Mouse (Mus musculus) left cerebral cortex, postnatal 25 days (tissue): ENCODE data around the gene Myo9b. TPM values are rescaled to one million over a fixed set of nuclear protein-coding genes. Genes with fewer than 3 reads are reported as not detected.
A peak's percentile ranks its signal among the peaks of the same experiment; 100 is the strongest.
"Not testable (repeated sequence)": the region's sequence is repeated elsewhere in the genome, so short reads cannot be mapped to it uniquely, and the experiment has no call there.

Source experiments
- DNase-seq, 2 experiments: peaks; one replicate each; pipeline ENCODE4 v3.0.0; 2022; ENCODE audit warnings: low spot score in 2 of 2, mixed read lengths in 1 of 2
- intact Hi-C: fragments of 180-260 bp; cut with DNase I; formaldehyde crosslinking; loops from one replicate; pipeline ENCODE4 v1.15.1; 2025
- total RNA-seq, 2 experiments: library from RNA; stranded (reverse); gene quantifications; 2 replicates each; pipeline ENCODE4 v1.2.3; 2021

The Myo9b gene
- total RNA-seq, result 10 to 100 TPM; 27.7 to 32.4 TPM

GRCm38 (mm10) chr8:71272286-71273150 lies at the start of gene Myo9b, which contains the start of gene Haus8:
TSS of gene Myo9b (plus strand) at chr8:71272714.
TSS of gene Haus8 (minus strand) at chr8:71272934.
- peak; percentile 97 to 98 for DNase-seq
- intact Hi-C loops, result loop anchor here (2.0 to 5.0 kb wide), 2 partner anchors 94 to 375 kb away; partner anchors contain the start of genes Rpl18a and Use1

GRCm38 (mm10) chr8:71224560-71224959 lies 48.0 kb upstream of the Myo9b start:
- no peak for DNase-seq
- intact Hi-C loops, result no loop called here

- intact Hi-C loops, result no loop called here
- no peak for DNase-seq
These were observed 29.8 kb upstream of the Myo9b start for GRCm38 (mm10) chr8:71242757-71243156.

- intact Hi-C loops, result no loop called here
- no peak for DNase-seq
These were observed 24.3 kb upstream of the Myo9b start for GRCm38 (mm10) chr8:71248203-71248602.

DNA sequence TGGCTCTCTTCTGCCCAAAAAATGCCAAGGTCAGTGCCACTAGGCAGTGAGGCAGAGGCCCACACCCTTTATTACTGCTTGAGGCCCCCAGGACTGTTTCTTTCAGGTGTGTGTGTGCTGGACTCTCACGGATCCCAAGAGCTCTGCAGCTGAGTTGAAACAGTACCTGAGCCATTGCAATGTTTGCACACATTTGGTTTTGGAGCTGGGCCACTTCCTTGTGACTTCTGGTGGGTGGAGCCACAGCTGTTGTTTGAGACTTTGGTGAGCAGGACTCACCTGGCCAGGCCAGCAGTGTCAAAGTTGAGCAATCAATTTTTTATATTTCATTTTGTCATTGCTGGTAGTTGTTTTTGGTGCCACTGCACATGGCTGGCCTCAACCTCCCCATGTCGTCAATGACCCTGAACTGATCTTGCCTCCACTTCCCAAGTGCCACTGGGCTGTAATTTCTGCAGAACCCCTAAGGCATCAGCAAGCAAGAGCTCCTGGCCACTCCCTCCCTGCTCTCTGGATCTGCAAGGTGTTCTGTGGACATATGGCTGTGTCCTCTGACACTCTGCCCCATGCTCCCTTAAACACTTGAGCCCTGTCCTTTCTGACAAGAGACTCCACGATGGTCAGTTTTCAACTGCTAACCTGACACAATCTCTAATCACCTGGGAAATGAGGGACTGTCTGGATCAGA lies 15.8 kb upstream of the Myo9b start:
- DNase-seq, result no peak
- intact Hi-C loops, result no loop called here

- intact Hi-C loops, result no loop called here
- DNase-seq, result peak in 1 of 2 experiments; percentile 25
These were observed 11.3 kb upstream of the Myo9b start for GRCm38 (mm10) chr8:71261234-71261633.

DNA sequence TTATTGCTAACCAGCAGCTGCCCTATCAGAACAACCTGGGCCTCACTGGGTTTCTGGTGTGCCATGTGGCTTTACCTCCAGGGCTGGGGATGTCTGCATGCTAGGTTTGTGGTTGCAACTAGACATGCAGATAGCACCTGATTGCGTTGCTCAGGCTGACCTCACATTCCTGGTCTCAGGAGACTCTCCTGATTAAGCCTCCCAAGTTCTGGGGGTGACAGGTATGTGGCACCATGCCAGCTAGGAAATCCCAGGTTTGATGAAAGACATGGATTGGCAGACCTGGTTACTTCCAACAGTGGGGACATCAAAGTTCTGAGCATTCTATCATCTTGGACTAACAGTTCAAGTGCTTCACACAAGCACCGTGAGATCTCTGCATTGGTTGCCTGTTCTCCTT lies 4.8 kb upstream of the Myo9b start:
- intact Hi-C loops, result no loop called here

DNA sequence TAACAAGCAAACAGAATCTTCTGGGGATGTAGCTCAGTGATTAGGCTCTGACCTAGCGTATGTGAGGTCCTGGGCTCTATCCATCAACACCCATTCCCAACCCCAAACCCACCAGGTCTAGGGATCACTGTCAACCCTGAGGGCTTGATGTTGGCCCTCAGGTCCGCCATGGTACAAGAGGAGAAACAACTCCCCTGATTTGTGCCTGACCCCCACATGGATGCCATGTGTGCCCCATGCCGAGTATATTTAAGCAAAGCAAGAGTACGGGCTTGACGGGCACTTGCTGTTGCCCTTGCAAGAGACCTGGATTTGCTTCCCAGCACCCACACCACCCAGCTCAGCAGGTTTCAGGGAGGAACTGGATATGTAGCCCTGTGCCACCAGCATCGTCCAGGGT lies 4.2 kb upstream of the Myo9b start:
- DNase-seq, intact Hi-C loops: not testable (repeated sequence)

More for the DNA sequence above, 4.8 kb upstream of the Myo9b start:
- DNase-seq, result no peak

- intact Hi-C loops, result loop anchor here (2.0 to 5.0 kb wide), 2 partner anchors 95 to 374 kb away; partner anchors contain the start of genes Rpl18a and Use1
- DNase-seq, result no peak
These were observed 884 bp upstream of the Myo9b start for GRCm38 (mm10) chr8:71271630-71272029.

- peak; percentile 35 to 67 for DNase-seq
- intact Hi-C loops, result loop anchor here (2.0 to 5.0 kb wide), 2 partner anchors 94 to 376 kb away; partner anchors contain the start of genes Rpl18a and Use1
These were observed 617 bp downstream of the Myo9b start for GRCm38 (mm10) chr8:71273151-71273510.

GRCm38 (mm10) chr8:71274478-71274877 lies 2.0 kb downstream of the Myo9b start:
- DNase-seq, result no peak
- intact Hi-C loops, result loop anchor here (5.0 kb wide), 1 partner anchor 377 kb away; the partner anchor contains the start of gene Rpl18a

DNA sequence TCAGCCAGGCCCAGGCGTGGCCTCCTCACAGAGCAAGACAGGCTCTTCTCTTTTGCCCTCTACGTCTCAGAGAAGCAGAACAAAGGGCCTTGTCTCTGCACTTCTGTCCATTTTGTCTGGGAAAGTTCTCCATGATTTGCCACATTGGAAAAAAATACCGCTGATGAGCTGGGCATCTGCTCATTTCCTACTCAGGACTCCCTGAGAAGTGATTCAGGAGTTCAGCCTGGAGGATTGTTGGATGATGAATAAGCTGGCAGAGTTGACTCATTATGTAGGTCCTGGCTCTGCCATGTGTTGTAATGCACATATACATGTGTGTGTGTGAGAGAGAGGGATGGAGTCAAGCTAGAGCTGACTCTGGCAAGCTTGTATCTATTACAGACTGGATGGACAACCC lies 3.7 kb downstream of the Myo9b start:
- DNase-seq, result peak in 1 of 2 experiments; percentile 35
- intact Hi-C loops, result no loop called here

DNA sequence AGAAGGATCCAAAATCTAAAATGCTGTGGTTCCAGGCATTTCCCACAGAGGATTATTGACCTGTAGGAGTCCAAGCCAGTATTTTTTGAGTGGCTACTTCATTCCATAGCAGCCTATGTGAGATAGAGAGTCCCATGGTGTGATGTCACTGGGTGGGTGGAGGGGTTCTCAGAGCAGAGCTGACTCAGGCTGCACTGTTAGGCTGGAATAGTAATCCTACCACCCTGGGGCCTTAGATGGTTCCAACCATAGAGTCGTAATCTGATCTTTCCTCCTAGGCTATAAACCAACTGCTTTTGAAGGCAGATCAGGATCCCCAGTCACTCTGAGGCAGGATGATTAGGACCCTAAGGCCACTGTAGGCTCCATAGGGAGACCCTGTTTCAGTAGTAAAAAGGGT lies 6.9 kb downstream of the Myo9b start:
- intact Hi-C loops, DNase-seq: not testable (repeated sequence)

- intact Hi-C loops, result loop anchor here (5.0 kb wide), 1 partner anchor 456 kb away; no protein-coding TSS in a partner anchor
- peak in 1 of 2 experiments; percentile 57 for DNase-seq
These were observed 9.2 kb downstream of the Myo9b start for GRCm38 (mm10) chr8:71281731-71282130.

- intact Hi-C loops, result loop anchor here (5.0 kb wide), 1 partner anchor 455 kb away; no protein-coding TSS in a partner anchor
- peak in 1 of 2 experiments; percentile 33 for DNase-seq
These were observed 10.1 kb downstream of the Myo9b start for GRCm38 (mm10) chr8:71282621-71283020.

GRCm38 (mm10) chr8:71286223-71286622 lies 13.7 kb downstream of the Myo9b start:
- intact Hi-C loops, result not testable (repeated sequence)

DNA sequence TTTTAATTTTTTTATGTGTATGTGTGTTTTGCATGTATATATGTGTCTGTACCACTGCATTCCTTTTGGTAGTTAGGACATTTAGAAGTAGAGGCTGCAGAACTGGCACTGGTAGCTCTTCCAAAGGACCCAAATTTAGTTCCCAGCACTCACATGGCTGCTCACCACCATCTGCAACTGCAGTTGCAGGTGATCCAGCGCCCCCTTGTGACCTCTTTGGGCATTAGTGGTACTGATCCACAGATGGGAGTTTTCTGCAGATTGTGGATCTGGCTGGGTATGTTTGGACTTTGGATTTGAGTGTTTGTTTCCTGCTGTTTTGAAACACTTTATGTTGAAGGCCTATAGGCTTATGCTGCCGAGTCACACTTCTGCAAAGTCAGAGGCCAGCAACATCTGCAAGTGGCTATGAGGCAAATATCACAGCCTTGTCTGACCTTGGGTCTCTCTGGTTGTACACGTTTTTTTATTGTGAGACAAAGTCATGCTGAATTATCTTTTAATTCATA lies 16.0 kb downstream of the Myo9b start:
- intact Hi-C loops, result no loop called here
- no peak for DNase-seq

More at GRCm38 (mm10) chr8:71286223-71286622, 13.7 kb downstream of the Myo9b start:
- not testable (repeated sequence) for DNase-seq

DNA sequence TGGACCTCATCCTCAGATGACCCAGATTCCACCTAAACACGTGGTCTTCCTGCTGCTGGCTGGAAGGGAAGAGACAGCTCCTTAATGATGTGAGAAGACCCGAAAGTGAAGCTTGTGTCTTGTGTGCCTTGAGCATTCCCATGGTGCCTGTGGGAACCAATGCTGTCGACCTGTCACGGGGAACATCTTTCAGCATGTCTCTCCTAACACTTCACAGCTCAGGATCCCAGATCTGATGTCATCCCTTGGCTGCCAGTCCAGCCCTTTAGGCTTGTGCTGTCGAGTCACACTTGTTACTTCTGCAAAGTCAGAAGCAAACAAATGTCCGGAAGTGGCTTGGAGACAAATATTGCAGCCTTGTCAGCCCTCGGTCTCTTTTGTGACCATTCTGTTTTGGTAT lies 16.6 kb downstream of the Myo9b start:
- DNase-seq, result no peak
- intact Hi-C loops, result no loop called here

DNA sequence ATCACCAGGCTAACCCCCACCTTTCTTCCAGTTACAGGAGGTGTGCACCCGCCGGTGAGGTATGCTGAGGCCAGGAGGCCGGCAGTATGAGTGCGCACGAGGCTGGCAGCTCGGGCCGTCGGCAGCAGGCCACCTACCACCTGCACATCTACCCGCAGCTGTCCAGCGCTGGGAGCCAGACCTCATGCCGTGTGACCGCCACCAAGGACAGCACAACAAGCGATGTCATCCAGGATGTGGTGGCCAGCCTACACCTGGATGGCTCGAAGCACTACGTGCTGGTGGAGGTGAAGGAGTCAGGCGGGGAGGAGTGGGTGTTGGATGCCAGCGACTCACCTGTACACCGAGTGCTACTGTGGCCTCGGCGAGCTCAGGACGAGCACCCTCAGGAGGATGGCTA lies 17.7 kb downstream of the Myo9b start:
- DNase-seq, result no peak
- intact Hi-C loops, result no loop called here

DNA sequence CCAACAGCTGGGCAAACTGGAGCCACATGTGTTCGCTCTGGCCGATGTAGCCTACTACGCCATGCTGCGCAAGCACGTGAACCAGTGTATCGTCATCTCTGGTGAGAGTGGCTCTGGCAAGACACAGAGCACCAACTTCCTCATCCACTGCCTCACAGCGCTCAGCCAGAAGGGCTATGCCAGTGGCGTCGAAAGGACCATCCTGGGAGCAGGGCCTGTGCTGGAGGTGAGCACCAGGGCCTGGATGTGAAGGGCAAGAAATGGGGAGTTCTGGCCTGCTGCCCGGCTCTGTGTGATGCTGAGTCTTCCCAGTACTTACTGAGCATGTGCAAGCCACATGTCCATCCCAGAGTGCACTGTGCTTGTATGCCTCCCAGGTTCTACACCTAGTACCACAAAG lies 18.4 kb downstream of the Myo9b start:
- intact Hi-C loops, result no loop called here
- no peak for DNase-seq
